Mouse (Mus musculus) spleen, adult 2 months (tissue): ENCODE data around the gene Srrm1. TPM values are rescaled to one million over a fixed set of nuclear protein-coding genes. Genes with fewer than 3 reads are reported as not detected.

Experiments
- DNase-seq, 2 experiments: peaks; one replicate each; pipeline versions ENCODE4 v3.0.0 to v3.0.0-alpha.2; 2012 to 2021; ENCODE audit warnings: low spot score in 2 of 2, low read depth in 1 of 2
- H3K27ac ChIP-seq: fragments of 200-500 bp; 2 replicates; pipeline ENCODE4 v1.5.1; 2012; ENCODE audit warnings: low read length, inconsistent platforms; ENCODE audit not compliant: insufficient read depth
- H3K27me3 ChIP-seq: fragments of 200-500 bp; 2 replicates; pipeline ENCODE4 v1.6.1; 2012; ENCODE audit warnings: mild to moderate bottlenecking, moderate library complexity, low read length, inconsistent platforms; ENCODE audit not compliant: control insufficient read depth, insufficient read depth
- H3K36me3 ChIP-seq: fragments of 200-500 bp; 2 replicates; pipeline ENCODE4 v1.6.1; 2012; ENCODE audit warnings: mild to moderate bottlenecking, low read length, inconsistent platforms; ENCODE audit not compliant: control insufficient read depth, insufficient read depth
- H3K4me1 ChIP-seq: fragments of 200-500 bp; 2 replicates; pipeline ENCODE4 v1.6.1; 2011; ENCODE audit warnings: inconsistent platforms; ENCODE audit not compliant: control insufficient read depth, insufficient read depth, insufficient read length
- H3K4me3 ChIP-seq: fragments of 200-500 bp; 2 replicates; pipeline ENCODE4 v1.5.1; 2011; ENCODE audit warnings: mild to moderate bottlenecking, inconsistent platforms; ENCODE audit not compliant: insufficient read depth, insufficient read length; ENCODE audit errors: extremely low read depth
- CTCF ChIP-seq: fragments of 200-500 bp; IDR thresholded peaks from 2 replicates; pipeline ENCODE4 v1.5.1; 2011; ENCODE audit warnings: mild to moderate bottlenecking, inconsistent platforms; ENCODE audit not compliant: insufficient read depth, insufficient read length, insufficient replicate concordance; ENCODE audit errors: extremely low read depth
- POLR2A ChIP-seq: fragments of 200-500 bp; IDR thresholded peaks from 2 replicates; pipeline ENCODE4 v1.6.1; 2011; ENCODE audit warnings: low read depth, low read length, inconsistent platforms
- WGBS: fragments of 180-500 bp; shearing (Covaris S2); methylation state at CpG from one replicate; pipeline ENCODE4 v1.1.7; 2018; 5-methylcytosine and 5-hydroxymethylcytosine counted together
- polyA plus RNA-seq: library from polyadenylated mRNA; depleted of rRNA; stranded (reverse); fragments of >200 nt; gene quantifications from 2 replicates; pipeline ENCODE4 v1.2.3, GENCODE M21; 2012

The Srrm1 gene
- polyA plus RNA-seq, 1 experiment, result 22.2 TPM

DNA sequence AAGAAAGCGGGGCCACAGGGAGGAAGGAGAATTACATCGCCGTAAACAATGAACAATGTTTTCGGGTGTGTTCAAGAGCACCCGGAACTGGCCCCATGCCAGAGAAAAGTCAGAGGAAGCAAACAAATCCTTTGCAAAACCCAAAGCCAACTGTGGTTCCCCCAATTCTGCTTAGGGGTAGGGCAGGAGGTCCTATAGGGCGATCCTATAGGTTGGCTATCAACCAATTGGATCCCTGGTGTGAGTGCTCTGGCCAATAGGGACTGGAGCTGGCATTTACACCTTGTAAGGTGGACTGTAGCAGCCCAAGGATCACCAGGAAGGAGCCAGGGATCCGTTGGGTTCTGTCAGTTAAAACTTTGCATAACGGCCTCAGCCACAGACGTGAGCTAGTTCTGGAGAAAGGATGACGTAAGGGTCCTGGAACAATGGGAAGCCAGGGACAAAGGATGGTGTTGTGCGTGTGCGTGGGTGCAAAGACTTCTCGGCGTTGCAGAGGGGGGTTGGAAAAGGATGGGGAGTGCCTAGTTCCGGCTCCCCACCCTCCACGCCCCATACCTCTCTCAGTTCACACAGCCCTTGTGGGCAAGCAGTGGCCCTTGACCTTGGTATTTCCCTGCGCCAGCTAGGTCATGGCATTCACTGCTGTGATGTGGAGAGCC is 46.0 kb downstream of the Srrm1 start:
- no peak for TF ChIP-seq POLR2A
- H3K4me3 ChIP-seq, result no peak overlapping the region
- no peaks in the 10 kb centered on the region for H3K4me1 ChIP-seq
- no peak for DNase-seq
- no peaks in the 10 kb centered on the region for H3K36me3 ChIP-seq
- H3K27ac ChIP-seq, result peak overlapping the region; percentile 2; the same call in 1 of the 2 replicates
- 84% methylated on average over 17 of the region's 17 CpGs for WGBS
- no peaks in the 10 kb centered on the region for H3K27me3 ChIP-seq

DNA sequence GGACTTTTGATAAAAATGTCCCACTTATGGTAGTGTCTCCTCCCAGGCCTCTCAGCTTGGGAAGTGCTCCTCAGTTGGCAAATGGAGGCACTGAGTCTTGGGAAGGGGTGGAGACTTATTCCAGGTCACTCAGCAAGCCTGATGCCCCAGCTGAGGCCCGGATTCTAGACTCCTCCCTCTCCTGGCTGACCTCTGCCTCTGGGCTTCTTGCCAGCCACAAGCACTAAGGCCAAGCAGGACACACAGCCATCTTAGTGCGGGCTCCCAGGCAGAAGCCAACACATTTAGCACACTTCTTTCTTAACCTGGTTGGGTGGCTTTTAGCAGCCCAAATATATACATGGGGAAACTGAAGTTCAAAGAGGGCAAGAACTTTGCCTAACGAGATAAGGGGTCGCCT is 46.6 kb downstream of the Srrm1 start:
- Histone ChIP-seq H3K4me1 (no peaks in the 10 kb centered on the region), H3K27ac (no peak overlapping the region), H3K27me3 (no peaks in the 10 kb centered on the region), H3K36me3 (no peaks in the 10 kb centered on the region), H3K4me3 (no peak overlapping the region)
- no peak for DNase-seq
- WGBS, result 80% methylated on average over 4 of the region's 4 CpGs
- TF ChIP-seq POLR2A, result no peak
- TF ChIP-seq CTCF, result no peak

DNA sequence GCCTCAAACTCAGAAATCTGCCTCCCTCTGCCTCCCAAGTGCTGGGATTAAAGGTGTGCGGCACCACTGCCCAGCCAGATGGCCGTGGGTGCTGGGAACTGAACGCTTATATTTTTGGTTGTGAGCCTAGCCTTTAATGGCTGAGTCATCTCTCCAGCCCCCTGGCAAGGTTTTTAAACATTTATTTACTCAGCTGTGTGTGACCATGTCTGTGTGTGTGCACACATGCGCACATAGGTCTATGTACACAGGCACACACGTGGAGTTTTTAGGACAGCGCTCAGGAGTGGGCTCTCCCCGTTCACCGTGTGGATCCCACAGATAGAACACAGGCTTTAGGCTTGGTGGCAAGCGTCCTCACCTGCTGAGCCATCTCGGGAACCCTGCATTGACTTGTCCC is 50.9 kb downstream of the Srrm1 start:
- no peak overlapping the region for H3K4me3 ChIP-seq
- no peak for DNase-seq
- no peaks in the 10 kb centered on the region for H3K36me3 ChIP-seq
- WGBS, result 93% methylated on average over 10 of the region's 10 CpGs
- no peaks in the 10 kb centered on the region for H3K27me3 ChIP-seq
- TF ChIP-seq POLR2A, result no peak
- TF ChIP-seq CTCF, result no peak
- peaks cover 2% of the 10 kb centered on the region; the same call in 1 of the 2 replicates for H3K4me1 ChIP-seq
- no peak overlapping the region for H3K27ac ChIP-seq

DNA sequence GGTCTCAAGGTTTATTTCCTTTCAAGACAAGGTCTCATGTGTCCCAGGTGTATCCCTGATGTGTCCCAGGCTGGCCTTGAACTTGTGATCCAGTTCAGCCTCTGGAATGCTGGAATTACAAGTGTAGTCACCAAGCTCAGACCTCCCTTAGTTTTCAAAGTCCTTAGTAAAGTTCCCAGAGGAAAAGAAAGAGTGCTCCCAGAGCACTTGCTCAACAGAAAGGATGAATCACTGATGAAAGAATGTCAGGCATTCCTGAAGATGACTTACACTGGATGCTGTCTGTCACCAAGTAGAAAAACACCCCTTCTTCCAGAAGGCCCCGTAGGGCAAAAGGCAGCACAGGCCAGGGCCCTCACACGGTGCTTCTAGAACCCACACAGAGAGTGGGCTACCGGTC is 52.0 kb downstream of the Srrm1 start:
- no peak for TF ChIP-seq POLR2A
- no peak for TF ChIP-seq CTCF
- Histone ChIP-seq H3K4me3 (no peak overlapping the region), H3K27me3 (no peaks in the 10 kb centered on the region), H3K36me3 (no peaks in the 10 kb centered on the region), H3K27ac (no peak overlapping the region), H3K4me1 (peaks cover 2% of the 10 kb centered on the region; the same call in 1 of the 2 replicates)
- DNase-seq, result no peak
- WGBS, result 90% methylated on average over 3 of the region's 3 CpGs

DNA sequence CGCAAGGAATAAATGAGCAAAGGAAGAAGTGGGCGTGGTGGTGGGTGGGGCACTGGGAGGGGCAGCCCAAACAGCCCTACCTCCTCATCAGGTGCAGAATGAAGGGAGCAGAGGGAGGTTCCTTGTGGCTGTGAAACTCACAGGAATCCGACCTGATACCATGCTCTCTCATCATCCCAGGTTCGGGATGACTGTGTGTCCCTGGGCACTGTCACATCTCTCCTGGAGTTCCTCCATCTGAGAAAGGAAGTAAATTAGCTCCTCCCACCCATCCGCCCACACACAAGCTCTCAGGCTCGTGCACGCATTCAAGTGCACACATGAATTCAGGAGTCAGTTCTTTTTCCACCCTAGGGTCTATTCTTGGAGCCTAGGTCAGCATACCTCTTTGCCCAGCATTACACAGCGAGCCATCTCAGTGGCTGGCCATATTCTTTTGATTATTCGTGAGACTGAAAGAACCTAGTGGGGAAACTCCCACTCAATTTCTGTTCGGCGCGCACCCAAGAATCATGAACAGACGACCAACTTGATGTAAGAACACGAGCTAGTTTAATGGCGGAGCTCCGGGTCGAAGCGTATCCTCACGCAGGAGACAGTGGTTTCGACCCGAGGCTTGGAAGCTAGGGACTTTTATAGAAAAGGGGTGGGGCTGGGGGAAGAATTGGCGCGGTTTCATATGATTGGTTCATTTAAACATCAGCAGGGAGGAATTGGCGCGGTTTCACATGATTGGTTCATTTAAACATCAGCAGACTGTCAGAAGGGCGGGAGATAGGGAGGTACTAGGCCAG is 52.7 kb downstream of the Srrm1 start:
- H3K27ac ChIP-seq, result no peak overlapping the region
- peak in 1 of 2 experiments; percentile 19 for DNase-seq
- H3K4me1 ChIP-seq, result peaks cover 2% of the 10 kb centered on the region; the same call in 1 of the 2 replicates
- TF ChIP-seq CTCF (no peak), POLR2A (no peak)
- no peaks in the 10 kb centered on the region for H3K27me3 ChIP-seq
- H3K4me3 ChIP-seq, result no peak overlapping the region
- 86% methylated on average over 26 of the region's 26 CpGs for whole genome bisulfite sequencing
- no peaks in the 10 kb centered on the region for H3K36me3 ChIP-seq

DNA sequence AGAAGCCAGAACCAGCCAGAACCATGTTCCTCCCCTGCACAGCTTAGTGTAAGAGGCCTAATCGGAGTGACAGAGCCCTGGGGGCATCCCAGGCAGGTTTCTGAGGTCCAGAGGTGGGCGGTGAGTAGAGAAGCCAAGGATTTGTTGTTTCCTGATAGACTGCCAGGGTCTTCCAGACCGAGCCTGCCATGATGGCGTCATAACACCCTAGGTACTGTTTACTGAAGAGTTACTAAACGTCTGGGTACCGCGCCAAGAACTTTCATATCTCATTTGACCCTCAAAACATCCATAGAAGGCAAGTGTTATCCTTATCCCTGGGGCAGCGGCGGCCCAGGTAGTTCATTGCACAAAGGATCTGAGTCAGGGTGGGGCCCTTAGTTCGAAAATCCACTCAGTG is 54.4 kb downstream of the Srrm1 start:
- no peak for TF ChIP-seq CTCF
- no peak for TF ChIP-seq POLR2A
- no peak overlapping the region for H3K4me3 ChIP-seq
- 87% methylated on average over 10 of the region's 10 CpGs for WGBS
- H3K36me3 ChIP-seq, result no peaks in the 10 kb centered on the region
- no peaks in the 10 kb centered on the region for H3K27me3 ChIP-seq
- no peak overlapping the region for H3K27ac ChIP-seq
- no peak for DNase-seq
- peaks cover 2% of the 10 kb centered on the region; the same call in 1 of the 2 replicates for H3K4me1 ChIP-seq
